Mouse (Mus musculus): ENCODE data around the gene Kalrn.
A peak's percentile ranks its signal among the peaks of the same experiment; 100 is the strongest.

Kalrn gene

DNA sequence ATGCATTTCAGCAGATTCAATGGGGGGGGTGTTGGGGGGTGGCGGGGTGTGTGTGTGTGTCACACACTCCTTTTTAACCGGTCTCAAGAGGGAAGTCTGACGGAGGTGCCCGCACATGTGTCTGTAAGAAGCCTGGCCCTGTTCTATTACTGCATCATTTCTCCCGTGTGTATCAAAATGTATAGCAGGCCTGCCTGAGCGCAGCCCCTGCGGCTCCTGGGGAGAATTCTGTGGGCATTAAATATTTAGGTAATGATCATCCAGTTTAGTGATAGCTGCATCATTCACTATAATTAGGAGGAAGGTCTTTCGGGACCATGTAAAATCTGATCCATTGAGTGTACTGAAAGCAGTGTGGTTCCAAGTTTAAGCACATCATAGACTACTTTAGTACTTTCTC lies 556.1 kb downstream of the Kalrn start:
- DNase-seq = no peak

DNA sequence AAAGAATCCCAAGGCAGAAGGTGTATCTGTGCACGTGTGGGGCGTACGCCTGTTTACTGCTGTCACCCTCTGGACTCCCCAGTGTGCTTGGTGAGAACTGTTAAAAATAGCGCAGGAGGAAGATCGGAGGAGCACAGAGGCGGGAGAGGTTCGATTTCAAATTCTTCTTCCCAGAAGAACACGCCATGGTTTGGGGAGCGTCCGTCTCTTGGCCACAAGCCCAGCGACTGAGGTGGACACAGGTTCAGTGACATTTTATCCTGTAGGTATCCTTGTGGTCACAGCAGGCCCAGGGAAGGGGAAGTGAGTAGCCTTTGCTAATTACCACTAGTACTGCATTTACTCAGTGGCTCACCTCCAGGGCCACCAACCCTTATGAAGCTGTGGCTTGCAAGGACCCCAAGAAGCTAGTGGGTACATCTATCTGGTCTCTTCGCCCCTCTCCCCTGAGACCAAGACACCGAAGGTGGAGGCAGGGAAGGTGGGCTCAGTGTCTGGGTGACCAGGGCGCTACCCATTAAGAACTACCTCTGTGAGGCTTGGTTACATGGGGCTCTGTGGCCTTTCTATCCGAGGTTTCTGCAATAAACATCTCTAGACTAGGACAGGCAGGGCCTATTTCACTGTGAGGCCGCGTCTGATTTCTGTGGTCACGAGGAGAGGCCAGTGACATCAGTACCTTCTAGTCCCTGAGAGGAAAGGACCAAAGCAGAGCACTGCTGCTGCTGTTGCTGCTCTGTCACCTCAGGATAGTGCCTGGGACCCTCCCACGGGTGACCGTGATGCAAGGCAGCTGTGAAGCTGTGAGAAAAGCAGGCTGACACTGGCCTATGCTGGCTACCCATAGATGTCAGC lies 561.1 kb downstream of the Kalrn start:
- no peak for DNase-seq

- no peak for DNase-seq
Measured at GRCm38 (mm10) chr16:34009567-34009966, 563.8 kb downstream of the Kalrn start.

DNA sequence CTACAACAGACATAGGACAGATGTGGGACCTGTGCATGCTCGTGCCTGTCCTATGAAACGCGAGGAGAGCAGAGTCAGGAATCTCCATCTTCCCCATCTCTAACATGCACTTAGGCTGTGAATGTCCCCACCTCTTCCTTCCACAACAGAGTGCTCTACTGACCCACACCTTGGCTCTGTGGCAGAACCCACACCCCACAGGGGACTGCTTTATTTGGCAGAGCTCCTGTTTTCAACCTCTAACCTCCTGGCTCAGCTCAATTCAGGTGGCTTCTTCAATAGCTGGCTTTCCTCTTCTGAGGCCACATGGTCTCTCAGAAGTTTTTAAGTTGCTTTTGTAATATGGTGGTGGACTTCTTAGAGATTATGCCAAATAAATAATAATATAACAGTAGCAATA lies 567.3 kb downstream of the Kalrn start:
- no peak for DNase-seq

- peak; percentile 83 for DNase-seq
Measured at GRCm38 (mm10) chr16:34004128-34004578, 569.2 kb downstream of the Kalrn start.

- no peak for DNase-seq
Measured at GRCm38 (mm10) chr16:34003566-34004127, 569.7 kb downstream of the Kalrn start.

- no peak for DNase-seq
Measured at GRCm38 (mm10) chr16:34000715-34001114, 572.6 kb downstream of the Kalrn start.

DNA sequence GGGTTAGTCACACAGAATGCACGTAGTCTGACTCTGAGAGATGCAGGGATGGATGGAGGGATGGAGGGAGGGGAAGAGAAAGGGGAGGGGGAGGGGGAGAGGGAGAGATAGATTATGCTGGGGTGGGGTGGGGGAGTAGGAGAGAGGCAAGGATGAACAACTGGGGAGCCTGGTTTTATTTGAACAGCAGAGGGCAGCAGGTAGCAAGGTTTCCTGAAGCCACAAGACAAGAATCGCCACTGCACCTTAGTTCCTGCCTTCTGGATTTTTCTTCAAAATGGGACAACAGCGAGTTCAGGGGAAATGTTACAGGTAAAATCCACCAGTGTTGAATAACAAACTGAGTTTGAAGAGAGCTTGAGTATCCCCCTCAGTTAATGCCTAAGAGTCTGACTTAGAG lies 573.9 kb downstream of the Kalrn start:
- DNase-seq = peak; percentile 76

- DNase-seq = no peak
Measured at GRCm38 (mm10) chr16:33998011-33998410, 575.3 kb downstream of the Kalrn start.

- DNase-seq = peak; percentile 79
Measured at GRCm38 (mm10) chr16:33996030-33996429, 577.3 kb downstream of the Kalrn start.

DNA sequence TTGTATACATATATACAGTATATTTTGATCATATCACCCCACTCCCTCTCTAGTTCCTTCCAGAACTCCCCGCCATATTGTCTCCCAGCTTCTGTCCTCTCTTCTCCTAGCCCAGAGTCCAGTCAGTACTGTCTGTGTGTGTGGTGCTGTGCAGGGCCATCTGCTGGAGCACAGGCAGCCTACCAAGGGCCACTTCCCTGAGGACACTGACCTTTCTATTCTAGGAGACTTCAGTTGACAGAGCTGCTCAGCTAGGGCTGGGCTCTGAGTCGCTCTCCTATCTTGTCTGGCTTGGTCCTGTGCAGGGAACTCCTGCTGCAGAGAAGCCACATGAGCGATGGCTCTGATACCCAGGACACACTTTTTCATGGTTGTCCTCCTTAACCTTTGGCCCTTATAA lies 577.8 kb downstream of the Kalrn start:
- no peak for DNase-seq

- no peak for DNase-seq
Measured at GRCm38 (mm10) chr16:33994321-33994720, 579.0 kb downstream of the Kalrn start.

- DNase-seq = no peak
Measured at GRCm38 (mm10) chr16:33990712-33991111, 582.6 kb downstream of the Kalrn start.

GRCm38 (mm10) chr16:33989106-33989505 lies 584.2 kb downstream of the Kalrn start:
- DNase-seq = no peak

DNA sequence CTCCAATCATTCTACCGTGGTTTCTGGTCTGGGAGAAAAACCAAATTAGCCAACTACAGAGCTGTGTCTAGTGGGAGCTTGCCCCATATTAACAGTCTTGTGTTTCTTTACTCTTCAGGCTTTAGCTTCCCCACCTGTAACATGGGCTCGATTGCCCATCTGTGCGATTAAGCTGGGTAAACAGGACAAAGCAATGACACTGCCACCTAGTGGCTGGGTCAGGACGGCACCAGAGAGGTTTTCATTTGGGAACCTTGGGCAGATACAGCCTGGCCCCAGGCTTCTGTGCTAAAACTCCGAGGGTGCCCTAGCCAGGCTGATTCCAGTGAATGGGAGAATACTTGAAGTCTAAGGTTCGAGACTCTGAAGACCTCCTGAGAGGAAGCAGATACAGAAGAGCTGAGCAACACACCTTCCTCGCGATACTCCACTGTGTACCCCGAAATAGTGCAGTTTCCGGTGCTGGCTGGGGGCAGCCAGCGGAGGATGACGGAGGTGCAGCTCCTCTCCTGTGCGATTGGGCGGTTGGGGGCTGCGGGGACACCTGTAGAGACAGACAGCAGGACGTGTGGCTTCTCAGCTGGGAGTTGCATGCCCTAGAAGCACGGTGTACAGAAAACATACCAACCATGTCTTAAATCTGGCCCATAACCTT lies 584.8 kb downstream of the Kalrn start:
- DNase-seq = peak; percentile 77

GRCm38 (mm10) chr16:33986993-33987392 lies 586.3 kb downstream of the Kalrn start:
- DNase-seq = no peak

DNA sequence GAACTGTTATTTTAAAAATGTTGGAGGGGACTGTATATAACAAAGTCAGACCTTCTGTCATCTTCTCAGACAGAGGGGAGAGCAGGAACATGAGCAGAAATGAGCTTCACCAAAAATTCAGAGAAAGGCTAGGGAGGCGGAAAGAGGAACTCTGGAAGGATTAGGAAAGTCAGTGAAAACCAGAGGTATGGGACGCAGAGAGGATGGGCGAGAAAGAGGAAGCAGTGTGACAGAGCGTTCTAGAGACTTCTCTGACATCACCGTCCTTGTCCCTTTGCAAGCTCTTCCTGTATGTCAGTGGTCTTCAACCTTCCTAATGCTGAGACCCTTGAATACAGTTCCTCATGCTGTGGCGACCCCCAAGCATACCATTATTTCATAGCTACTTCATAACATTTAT lies 588.0 kb downstream of the Kalrn start:
- no peak for DNase-seq

- no peak for DNase-seq
Measured at GRCm38 (mm10) chr16:33983712-33984111, 589.6 kb downstream of the Kalrn start.

DNA sequence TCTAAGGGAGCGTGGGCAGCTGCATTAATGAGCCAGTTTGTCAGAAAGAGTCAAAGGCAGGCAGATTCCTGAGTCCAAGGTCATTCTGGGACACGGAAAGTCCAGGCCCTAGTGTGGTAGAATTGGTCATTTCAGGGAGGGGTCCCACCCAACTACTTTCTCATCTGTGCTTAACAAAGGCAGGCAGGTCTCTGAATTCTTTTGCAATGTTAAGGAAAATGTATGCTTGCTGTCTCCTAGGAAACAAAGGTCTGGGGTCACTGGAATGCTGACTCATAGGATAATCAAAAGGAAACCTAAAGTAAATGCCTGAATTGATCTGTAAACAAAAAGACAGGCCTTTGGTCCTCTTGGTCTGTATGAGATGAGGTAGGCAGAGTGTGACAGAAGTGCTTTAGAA lies 593.5 kb downstream of the Kalrn start:
- no peak for DNase-seq

DNA sequence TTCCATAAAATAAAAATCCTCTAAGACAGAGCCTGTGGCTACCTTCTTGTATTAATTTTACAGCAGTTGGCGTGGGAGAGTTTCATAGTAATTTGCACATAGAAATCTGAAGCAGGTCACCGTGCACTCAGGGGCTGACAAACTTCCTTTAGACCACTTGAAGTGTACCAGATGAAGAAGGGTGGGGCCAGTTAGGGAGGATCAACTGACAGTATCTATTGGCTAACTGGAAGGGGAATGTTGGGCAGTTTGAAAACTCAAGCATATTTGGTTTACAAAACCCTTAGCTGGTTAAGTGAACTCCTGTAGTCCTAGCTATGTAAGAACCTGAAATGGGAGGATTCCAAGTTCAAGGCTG lies 606.1 kb downstream of the Kalrn start:
- DNase-seq = no peak

DNA sequence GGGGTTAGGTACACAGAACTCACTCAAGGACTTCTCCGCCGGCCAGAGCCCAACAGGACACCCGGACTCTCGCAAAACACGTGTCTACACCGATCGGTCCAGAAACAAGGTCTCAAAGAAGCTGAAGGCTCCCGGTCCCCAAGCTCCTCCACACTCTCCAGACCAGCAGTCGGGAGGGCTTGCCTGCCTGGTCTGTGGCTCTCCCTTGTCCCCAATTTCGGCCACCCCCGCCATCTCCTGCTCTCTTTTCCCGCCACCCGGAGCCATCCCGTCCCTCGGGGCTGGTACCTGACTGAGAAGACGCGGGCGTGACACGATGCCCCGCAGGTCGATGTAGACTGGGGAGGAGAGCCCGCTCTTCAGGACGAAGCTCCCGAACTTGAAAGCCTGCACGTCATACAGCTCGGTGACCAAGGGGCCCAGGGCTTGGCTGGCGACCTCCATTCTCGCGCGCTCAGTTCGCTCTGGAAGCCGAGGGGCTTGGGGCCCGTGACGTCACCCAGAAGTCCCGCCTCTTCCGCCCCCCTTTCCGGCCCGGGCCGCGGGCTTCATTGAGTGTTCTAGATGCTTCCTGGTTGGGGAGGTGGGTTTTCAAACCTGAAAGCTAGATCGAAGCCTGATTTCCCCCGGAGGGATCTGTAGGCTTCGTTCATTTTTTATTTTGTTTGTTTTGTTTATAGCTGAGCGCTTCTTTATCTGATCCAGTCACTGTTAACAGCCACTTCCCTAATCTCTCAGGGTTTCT lies 606.6 kb downstream of the Kalrn start, which contains the start of gene Umps:
Gene Umps (minus strand): TSS at position 501 of the 745 bp plus-strand sequence.
- DNase-seq = peak; percentile 91

- no peak for DNase-seq
Measured at GRCm38 (mm10) chr16:33965878-33966537, 607.3 kb downstream of the Kalrn start.

DNA sequence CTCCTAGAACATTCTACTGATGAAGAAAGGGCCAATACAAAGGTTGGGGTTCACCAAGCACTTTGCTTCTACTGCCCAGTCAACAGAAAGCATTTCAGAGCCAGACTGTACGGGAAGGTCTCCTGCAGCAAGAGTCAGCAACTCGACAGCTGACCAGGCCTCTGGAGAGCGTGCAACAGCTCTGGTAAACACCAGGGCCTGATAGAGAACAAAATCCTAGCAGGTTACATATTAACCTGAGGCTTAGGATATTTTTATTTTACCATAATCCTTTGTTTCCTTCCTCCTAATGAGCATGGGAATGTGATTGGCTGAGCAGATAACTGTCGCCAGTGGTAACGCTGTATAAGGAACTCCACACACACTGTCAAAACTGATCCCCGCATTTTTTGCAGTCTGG lies 609.8 kb downstream of the Kalrn start:
- DNase-seq = peak; percentile 42

All from kidney, postnatal 10 days (tissue).